Mouse (Mus musculus): ENCODE results near the gene Slc4a4. TPM values are rescaled to one million over a fixed set of nuclear protein-coding genes. Genes with fewer than 3 reads are reported as not detected.

Gene Slc4a4
- polyA plus RNA-seq, 2 experiments: 2.7 to 2.8 TPM

GRCm38 (mm10) chr5:89218222-89218621 lies 331.6 kb downstream of the Slc4a4 start:
- no peak for DNase-seq (ENCODE audit: low spot score)
- H3K27ac ChIP-seq (replicated peaks; ENCODE audit: low read depth, low read length): no peak overlapping the region
- H3K4me2 ChIP-seq (replicated peaks; ENCODE audit: low read depth, low read length, severe bottlenecking): no peak overlapping the region
- no peak for TF ChIP-seq POLR2A (IDR thresholded peaks at IDR 0.05; ENCODE audit: borderline replicate concordance, extremely low read depth, insufficient read depth, insufficient read length)
- H3K27me3 ChIP-seq (ENCODE audit: control insufficient read depth, insufficient read depth, low read length): no peaks in the 10 kb centered on the region
- no peak overlapping the region for H3K4me3 ChIP-seq (replicated peaks; ENCODE audit: low read length)
- H3K9ac ChIP-seq (ENCODE audit: low read depth, low read length, severe bottlenecking): no peak overlapping the region
- no peaks in the 10 kb centered on the region for H3K36me3 ChIP-seq (ENCODE audit: control insufficient read depth, insufficient read depth, low read length)
- no peaks in the 10 kb centered on the region for H3K9me3 ChIP-seq (ENCODE audit: control insufficient read depth, low read length)
- 0 out of 2 replicates have a peak, but pooled peaks cover 3% of the 10 kb centered on the region for H3K4me1 ChIP-seq (ENCODE audit: control insufficient read depth, insufficient read depth, low read length)
- WGBS: 75% methylated on average over 8 of the region's 8 CpGs
- ATAC-seq (ENCODE audit: low FRiP score, low read depth): no peak

GRCm38 (mm10) chr5:89218709-89219108 lies 332.1 kb downstream of the Slc4a4 start:
- DNase-seq (ENCODE audit: low spot score) (no peak), ATAC-seq (ENCODE audit: low FRiP score, low read depth) (no peak)
- Histone ChIP-seq H3K9me3 (ENCODE audit: control insufficient read depth, low read length) (no peaks in the 10 kb centered on the region), H3K4me3 (replicated peaks; ENCODE audit: low read length) (no peak overlapping the region), H3K27me3 (ENCODE audit: control insufficient read depth, insufficient read depth, low read length) (no peaks in the 10 kb centered on the region), H3K9ac (ENCODE audit: low read depth, low read length, severe bottlenecking) (no peak overlapping the region), H3K4me2 (replicated peaks; ENCODE audit: low read depth, low read length, severe bottlenecking) (no peak overlapping the region), H3K4me1 (ENCODE audit: control insufficient read depth, insufficient read depth, low read length) (peaks cover 7% of the 10 kb centered on the region; the same call in 1 of the 2 replicates), H3K27ac (replicated peaks; ENCODE audit: low read depth, low read length) (no peak overlapping the region), H3K36me3 (ENCODE audit: control insufficient read depth, insufficient read depth, low read length) (no peaks in the 10 kb centered on the region)
- WGBS: 33% methylated on average over 6 of the region's 6 CpGs
- no peak for TF ChIP-seq POLR2A (IDR thresholded peaks at IDR 0.05; ENCODE audit: borderline replicate concordance, extremely low read depth, insufficient read depth, insufficient read length)

GRCm38 (mm10) chr5:89221658-89222057 lies 335.0 kb downstream of the Slc4a4 start:
- DNase-seq (ENCODE audit: low spot score) (peak; percentile 52), ATAC-seq (ENCODE audit: low FRiP score, low read depth) (peak; percentile 70; the same call in 1 of the 2 replicates)
- H3K4me3 ChIP-seq (replicated peaks; ENCODE audit: low read length): no peak overlapping the region
- H3K4me1 ChIP-seq (ENCODE audit: control insufficient read depth, insufficient read depth, low read length): peaks cover 8% of the 10 kb centered on the region; the same call in 1 of the 2 replicates
- 35% methylated on average over 1 of the region's 1 CpGs for WGBS
- no peaks in the 10 kb centered on the region for H3K27me3 ChIP-seq (ENCODE audit: control insufficient read depth, insufficient read depth, low read length)
- no peaks in the 10 kb centered on the region for H3K9me3 ChIP-seq (ENCODE audit: control insufficient read depth, low read length)
- no peak for TF ChIP-seq POLR2A (IDR thresholded peaks at IDR 0.05; ENCODE audit: borderline replicate concordance, extremely low read depth, insufficient read depth, insufficient read length)
- H3K4me2 ChIP-seq (replicated peaks; ENCODE audit: low read depth, low read length, severe bottlenecking): no peak overlapping the region
- H3K36me3 ChIP-seq (ENCODE audit: control insufficient read depth, insufficient read depth, low read length): no peaks in the 10 kb centered on the region
- H3K27ac ChIP-seq (replicated peaks; ENCODE audit: low read depth, low read length): no peak overlapping the region
- no peak overlapping the region for H3K9ac ChIP-seq (ENCODE audit: low read depth, low read length, severe bottlenecking)

- Histone ChIP-seq H3K4me1 (ENCODE audit: control insufficient read depth, insufficient read depth, low read length) (peaks cover 8% of the 10 kb centered on the region; the same call in 1 of the 2 replicates), H3K9me3 (ENCODE audit: control insufficient read depth, low read length) (no peaks in the 10 kb centered on the region), H3K27ac (replicated peaks; ENCODE audit: low read depth, low read length) (no peak overlapping the region), H3K27me3 (ENCODE audit: control insufficient read depth, insufficient read depth, low read length) (no peaks in the 10 kb centered on the region), H3K36me3 (ENCODE audit: control insufficient read depth, insufficient read depth, low read length) (no peaks in the 10 kb centered on the region), H3K4me2 (replicated peaks; ENCODE audit: low read depth, low read length, severe bottlenecking) (peak overlapping the region; percentile 28), H3K9ac (ENCODE audit: low read depth, low read length, severe bottlenecking) (no peak overlapping the region), H3K4me3 (replicated peaks; ENCODE audit: low read length) (0 out of 2 replicates have a peak overlapping the region, but pooled peaks have one; percentile 5)
- no peak for TF ChIP-seq POLR2A (IDR thresholded peaks at IDR 0.05; ENCODE audit: borderline replicate concordance, extremely low read depth, insufficient read depth, insufficient read length)
- no peak for DNase-seq (ENCODE audit: low spot score)
- 22% methylated on average over 10 of the region's 10 CpGs for WGBS
- ATAC-seq (ENCODE audit: low FRiP score, low read depth): no peak
Observed at GRCm38 (mm10) chr5:89223061-89223740, 336.6 kb downstream of the Slc4a4 start.

- no peak for TF ChIP-seq POLR2A (IDR thresholded peaks at IDR 0.05; ENCODE audit: borderline replicate concordance, extremely low read depth, insufficient read depth, insufficient read length)
- Histone ChIP-seq H3K4me1 (ENCODE audit: control insufficient read depth, insufficient read depth, low read length) (peaks cover 8% of the 10 kb centered on the region; the same call in 1 of the 2 replicates), H3K36me3 (ENCODE audit: control insufficient read depth, insufficient read depth, low read length) (no peaks in the 10 kb centered on the region), H3K4me2 (replicated peaks; ENCODE audit: low read depth, low read length, severe bottlenecking) (peak overlapping the region; percentile 28), H3K27me3 (ENCODE audit: control insufficient read depth, insufficient read depth, low read length) (no peaks in the 10 kb centered on the region), H3K4me3 (replicated peaks; ENCODE audit: low read length) (no peak overlapping the region), H3K27ac (replicated peaks; ENCODE audit: low read depth, low read length) (no peak overlapping the region), H3K9ac (ENCODE audit: low read depth, low read length, severe bottlenecking) (no peak overlapping the region), H3K9me3 (ENCODE audit: control insufficient read depth, low read length) (no peaks in the 10 kb centered on the region)
- DNase-seq (ENCODE audit: low spot score) (peak; percentile 84), ATAC-seq (ENCODE audit: low FRiP score, low read depth) (peak; percentile 31)
- 23% methylated on average over 9 of the region's 9 CpGs for WGBS
Observed at GRCm38 (mm10) chr5:89223744-89224368, 337.2 kb downstream of the Slc4a4 start.
